Mouse (Mus musculus): ENCODE measurements at regions not wholly inside any gene's neighbourhood (a gene's known extent, or its start where the extent isn't known, plus 50 kb on each side); places are given as distances from the start of the nearest gene placed in this dataset.

GRCm38 (mm10) chr2:72597941-72598340 is 122.0 kb downstream of the Cdca7 start:
- TF ChIP-seq CTCF (IDR thresholded peaks at IDR 0.05): no peak
- Histone ChIP-seq H3K27me3 (ENCODE audit: control insufficient read depth, insufficient read depth, low read length) (no peaks in the 10 kb centered on the region), H3K9ac (ENCODE audit: low read depth, low read length) (no peak overlapping the region), H3K4me1 (ENCODE audit: control insufficient read depth, insufficient read depth, low read length) (peaks cover 1% of the 10 kb centered on the region), H3K27ac (no peak overlapping the region), H3K79me2 (replicated peaks; ENCODE audit: control insufficient read depth, insufficient read depth, low read length) (no peaks in the 10 kb centered on the region), H3K4me3 (no peak overlapping the region), H3K36me3 (ENCODE audit: control insufficient read depth, insufficient read depth, low read length) (no peaks in the 10 kb centered on the region)
- intact Hi-C loops (cut with DNase I): no loop called here
- no peak for DNase-seq
- 77% methylated on average over 9 of the region's 9 CpGs for WGBS

DNA sequence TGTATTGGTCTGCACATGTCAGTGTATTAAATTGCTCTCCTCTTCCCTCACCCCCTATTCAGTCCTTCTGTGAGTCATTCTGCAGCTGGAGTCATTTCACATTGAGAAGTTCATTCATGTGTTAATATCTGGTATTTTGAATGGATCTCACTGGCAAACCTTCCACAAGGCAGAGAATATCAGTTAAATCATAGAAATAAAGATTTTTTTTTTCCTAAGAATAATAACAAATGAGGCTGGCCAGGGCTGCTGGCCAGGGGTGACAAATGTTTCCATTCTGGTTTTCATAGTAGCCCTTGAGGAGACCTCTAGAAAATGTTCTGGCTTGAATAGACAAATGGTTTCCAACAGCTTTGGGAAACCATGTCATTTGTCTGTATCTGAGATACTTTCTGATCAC is 124.8 kb downstream of the Cdca7 start:
- no peak overlapping the region for H3K9ac ChIP-seq (ENCODE audit: low read depth, low read length)
- H3K4me1 ChIP-seq (ENCODE audit: control insufficient read depth, insufficient read depth, low read length): peaks cover 1% of the 10 kb centered on the region
- TF ChIP-seq CTCF (IDR thresholded peaks at IDR 0.05): no peak
- TF ChIP-seq EP300 (IDR thresholded peaks at IDR 0.05; ENCODE audit: insufficient read depth, low read depth, low read length): no peak
- TF ChIP-seq POLR2A (IDR thresholded peaks at IDR 0.05; ENCODE audit: insufficient read depth, low read depth, low read length): no peak
- peak in 1 of 2 experiments; percentile 28 for DNase-seq
- no peaks in the 10 kb centered on the region for H3K27me3 ChIP-seq (ENCODE audit: control insufficient read depth, insufficient read depth, low read length)
- H3K36me3 ChIP-seq (ENCODE audit: control insufficient read depth, insufficient read depth, low read length): no peaks in the 10 kb centered on the region
- no peak overlapping the region for H3K27ac ChIP-seq
- no peak overlapping the region for H3K4me3 ChIP-seq
- H3K79me2 ChIP-seq (replicated peaks; ENCODE audit: control insufficient read depth, insufficient read depth, low read length): no peaks in the 10 kb centered on the region
- intact Hi-C loops (cut with DNase I): no loop called here

GRCm38 (mm10) chr2:72602152-72602551 is 126.2 kb downstream of the Cdca7 start:
- 58% methylated on average over 1 of the region's 1 CpGs for WGBS
- Histone ChIP-seq H3K9ac (ENCODE audit: low read depth, low read length) (no peak overlapping the region), H3K4me1 (ENCODE audit: control insufficient read depth, insufficient read depth, low read length) (peaks cover 1% of the 10 kb centered on the region), H3K27me3 (ENCODE audit: control insufficient read depth, insufficient read depth, low read length) (no peaks in the 10 kb centered on the region), H3K36me3 (ENCODE audit: control insufficient read depth, insufficient read depth, low read length) (no peaks in the 10 kb centered on the region), H3K27ac (no peak overlapping the region), H3K79me2 (replicated peaks; ENCODE audit: control insufficient read depth, insufficient read depth, low read length) (no peaks in the 10 kb centered on the region), H3K4me3 (no peak overlapping the region)
- no peak for TF ChIP-seq EP300 (IDR thresholded peaks at IDR 0.05; ENCODE audit: insufficient read depth, low read depth, low read length)
- TF ChIP-seq POLR2A (IDR thresholded peaks at IDR 0.05; ENCODE audit: insufficient read depth, low read depth, low read length): no peak
- TF ChIP-seq CTCF (IDR thresholded peaks at IDR 0.05): no peak
- intact Hi-C loops (cut with DNase I): no loop called here
- peak in 1 of 2 experiments; percentile 12 for DNase-seq

DNA sequence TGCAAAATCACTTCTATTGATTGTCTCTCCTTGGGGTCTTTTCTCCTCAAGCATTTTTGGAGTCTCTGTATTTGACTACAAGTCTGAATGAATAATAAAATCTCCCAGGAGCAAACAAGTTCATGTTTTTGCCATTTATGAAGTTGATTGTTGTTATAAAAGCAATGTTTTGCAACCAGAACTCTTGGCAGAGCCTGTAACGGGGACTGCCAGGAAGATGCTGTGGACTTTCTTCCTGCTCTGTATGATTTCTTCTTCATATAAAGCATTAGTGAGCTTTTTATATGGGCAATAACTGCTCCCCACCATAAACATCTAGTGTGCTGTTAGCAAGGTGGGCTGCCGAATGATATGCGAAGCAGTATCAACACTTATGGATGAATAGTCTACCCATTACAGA is 136.3 kb downstream of the Cdca7 start:
- Histone ChIP-seq H3K9ac (ENCODE audit: low read depth, low read length) (no peak overlapping the region), H3K4me1 (ENCODE audit: control insufficient read depth, insufficient read depth, low read length) (no peaks in the 10 kb centered on the region; the same call in 1 of the 2 replicates), H3K36me3 (ENCODE audit: control insufficient read depth, insufficient read depth, low read length) (no peaks in the 10 kb centered on the region), H3K4me3 (no peak overlapping the region), H3K79me2 (replicated peaks; ENCODE audit: control insufficient read depth, insufficient read depth, low read length) (no peaks in the 10 kb centered on the region), H3K27me3 (ENCODE audit: control insufficient read depth, insufficient read depth, low read length) (no peaks in the 10 kb centered on the region), H3K27ac (no peak overlapping the region)
- intact Hi-C loops (cut with DNase I): loop anchor here (10.0 kb wide), 1 partner anchor 57 kb away; no protein-coding TSS in a partner anchor
- DNase-seq: peak; percentile 33 to 44
- no peak for TF ChIP-seq CTCF (IDR thresholded peaks at IDR 0.05)
- no peak for TF ChIP-seq POLR2A (IDR thresholded peaks at IDR 0.05; ENCODE audit: insufficient read depth, low read depth, low read length)
- no peak for TF ChIP-seq EP300 (IDR thresholded peaks at IDR 0.05; ENCODE audit: insufficient read depth, low read depth, low read length)
- 81% methylated on average over 3 of the region's 3 CpGs for WGBS

DNA sequence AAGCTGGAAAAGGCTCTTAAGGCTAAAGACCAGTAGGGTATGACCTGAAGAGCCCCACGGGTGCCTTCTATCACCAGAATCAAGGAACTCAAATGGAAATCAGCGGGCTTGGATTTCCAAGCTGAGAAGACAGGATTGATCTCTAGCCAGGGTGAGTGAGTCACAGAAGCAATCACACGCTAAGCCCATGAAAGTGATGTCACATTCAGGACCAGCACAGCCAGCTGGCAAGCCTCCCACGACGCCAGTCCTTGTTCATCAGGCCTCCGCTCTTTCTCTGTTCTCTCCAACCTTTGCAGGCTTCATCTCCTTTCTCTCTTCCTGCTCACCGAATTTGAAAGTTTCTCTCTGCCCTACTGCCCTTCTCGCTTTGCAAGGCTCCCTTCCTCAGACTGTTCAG is 138.3 kb downstream of the Cdca7 start:
- H3K9ac ChIP-seq (ENCODE audit: low read depth, low read length): no peak overlapping the region
- peak; percentile 76 to 82 for DNase-seq
- intact Hi-C loops (cut with DNase I): loop anchor here (10.0 kb wide), 1 partner anchor 59 kb away; no protein-coding TSS in a partner anchor
- WGBS: 37% methylated on average over 8 of the region's 8 CpGs
- no peaks in the 10 kb centered on the region; the same call in 1 of the 2 replicates for H3K4me1 ChIP-seq (ENCODE audit: control insufficient read depth, insufficient read depth, low read length)
- H3K36me3 ChIP-seq (ENCODE audit: control insufficient read depth, insufficient read depth, low read length): no peaks in the 10 kb centered on the region
- no peaks in the 10 kb centered on the region for H3K27me3 ChIP-seq (ENCODE audit: control insufficient read depth, insufficient read depth, low read length)
- H3K27ac ChIP-seq: no peak overlapping the region
- H3K4me3 ChIP-seq: no peak overlapping the region
- H3K79me2 ChIP-seq (replicated peaks; ENCODE audit: control insufficient read depth, insufficient read depth, low read length): no peaks in the 10 kb centered on the region
- no peak for TF ChIP-seq POLR2A (IDR thresholded peaks at IDR 0.05; ENCODE audit: insufficient read depth, low read depth, low read length)
- TF ChIP-seq CTCF (IDR thresholded peaks at IDR 0.05): no peak
- TF ChIP-seq EP300 (IDR thresholded peaks at IDR 0.05; ENCODE audit: insufficient read depth, low read depth, low read length): no peak

- no peak overlapping the region for H3K27ac ChIP-seq
- no peaks in the 10 kb centered on the region; the same call in 1 of the 2 replicates for H3K4me1 ChIP-seq (ENCODE audit: control insufficient read depth, insufficient read depth, low read length)
- no peaks in the 10 kb centered on the region for H3K79me2 ChIP-seq (replicated peaks; ENCODE audit: control insufficient read depth, insufficient read depth, low read length)
- no peak overlapping the region for H3K4me3 ChIP-seq
- no peak for DNase-seq
- TF ChIP-seq CTCF (IDR thresholded peaks at IDR 0.05) (no peak), EP300 (IDR thresholded peaks at IDR 0.05; ENCODE audit: insufficient read depth, low read depth, low read length) (no peak)
- H3K27me3 ChIP-seq (ENCODE audit: control insufficient read depth, insufficient read depth, low read length): no peaks in the 10 kb centered on the region
- no peaks in the 10 kb centered on the region for H3K36me3 ChIP-seq (ENCODE audit: control insufficient read depth, insufficient read depth, low read length)
- 95% methylated on average over 2 of the region's 2 CpGs for WGBS
- no peak overlapping the region for H3K9ac ChIP-seq (ENCODE audit: low read depth, low read length)
- intact Hi-C loops (cut with DNase I): loop anchor here (5.0 to 10.0 kb wide), 2 partner anchors 44 to 61 kb away; no protein-coding TSS in a partner anchor
Observed at GRCm38 (mm10) chr2:72615869-72616268, 139.9 kb downstream of the Cdca7 start.
